Mouse (Mus musculus): Measurements from ENCODE around the gene Acacb. TPM values are rescaled to one million over a fixed set of nuclear protein-coding genes. Genes with fewer than 3 reads are reported as not detected.
A peak's percentile ranks its signal among the peaks of the same experiment; 100 is the strongest.

The Acacb gene
- polyA plus RNA-seq, 1 experiment from 2014 or later = 2.5 TPM

DNA sequence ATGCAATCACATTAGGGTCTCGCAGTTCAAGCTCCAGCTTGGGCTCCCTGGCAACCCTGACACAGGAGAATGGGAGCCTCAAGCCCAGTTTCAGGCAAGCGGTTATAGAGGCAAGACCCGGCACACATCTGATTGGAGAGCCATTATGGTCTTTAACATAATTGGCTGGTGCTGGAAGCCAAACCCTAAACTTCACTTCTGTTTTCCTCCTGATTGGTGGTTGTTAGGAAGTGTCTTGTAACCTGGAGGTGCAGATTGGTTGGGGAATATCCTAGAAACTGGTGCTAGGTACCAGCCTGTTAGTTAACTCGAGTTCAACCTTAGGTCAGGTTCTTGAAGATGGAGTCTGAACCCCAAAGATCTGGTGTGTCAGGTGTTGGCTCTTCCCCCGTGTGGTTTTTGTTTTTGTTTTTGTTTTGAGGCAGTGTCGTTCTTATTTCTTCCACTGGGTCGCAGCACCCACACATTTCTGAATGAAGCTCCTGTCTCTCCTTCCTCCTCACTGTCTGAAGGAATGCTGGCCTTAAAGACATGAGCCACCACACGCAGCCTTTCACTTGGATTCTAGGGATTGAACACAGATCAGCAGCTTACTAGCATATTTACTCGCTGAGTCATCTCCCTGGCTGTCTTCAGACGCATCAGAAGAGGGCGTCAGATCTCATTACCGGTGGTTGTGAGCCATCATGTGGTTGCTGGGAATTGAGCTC, 15.9 kb downstream of the Acacb start:
- Histone ChIP-seq H3K9ac (replicated peaks; ENCODE audit: low read depth, low read length) (no peak overlapping the region), H3K27me3 (ENCODE audit: control insufficient read depth, insufficient read depth, low read length) (no peaks in the 10 kb centered on the region), H3K36me3 (ENCODE audit: control insufficient read depth, insufficient read depth, low read length) (no peaks in the 10 kb centered on the region), H3K4me1 (ENCODE audit: control insufficient read depth, insufficient read depth, low read length) (no peaks in the 10 kb centered on the region), H3K4me2 (replicated peaks; ENCODE audit: low read depth, low read length) (no peak overlapping the region), H3K4me3 (ENCODE audit: low read depth, low read length) (no peak overlapping the region), H3K27ac (ENCODE audit: low read length) (no peak overlapping the region), H3K9me3 (ENCODE audit: control insufficient read depth, low read depth, low read length) (no peaks in the 10 kb centered on the region)
- ATAC-seq (ENCODE audit: insufficient number of reproducible peaks, insufficient read depth, low FRiP score, low read depth) = no peak
- 49% methylated on average over 12 of the region's 12 CpGs for WGBS

DNA sequence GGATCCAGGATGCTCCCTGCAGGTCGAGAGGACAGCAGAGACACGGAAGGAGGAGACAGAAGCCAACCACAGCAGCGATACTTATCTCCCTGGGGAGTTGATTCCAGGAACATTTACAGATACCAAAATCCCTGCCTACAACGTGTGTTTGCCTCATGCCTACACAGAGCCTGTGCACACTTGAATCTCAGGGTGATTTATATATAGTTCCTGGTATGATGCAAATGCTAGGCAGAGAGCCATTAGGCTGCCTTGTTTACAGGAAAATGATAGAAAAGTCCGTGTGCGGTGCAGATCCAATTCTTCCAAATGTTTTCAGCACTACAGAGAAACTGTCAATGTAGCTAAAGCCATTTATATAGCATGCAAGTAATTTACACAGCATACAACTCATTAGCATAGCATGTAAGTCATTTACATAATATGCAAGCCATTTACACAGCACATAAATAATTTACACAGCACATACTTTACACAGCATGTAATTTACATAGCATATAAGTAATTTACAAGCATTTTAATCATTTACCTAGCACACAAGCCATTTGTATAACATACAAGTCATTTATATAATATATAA, 16.9 kb downstream of the Acacb start:
- H3K27me3 ChIP-seq (ENCODE audit: control insufficient read depth, insufficient read depth, low read length) = no peaks in the 10 kb centered on the region
- no peaks in the 10 kb centered on the region for H3K9me3 ChIP-seq (ENCODE audit: control insufficient read depth, low read depth, low read length)
- H3K4me3 ChIP-seq (ENCODE audit: low read depth, low read length) = no peak overlapping the region
- H3K9ac ChIP-seq (replicated peaks; ENCODE audit: low read depth, low read length) = no peak overlapping the region
- H3K36me3 ChIP-seq (ENCODE audit: control insufficient read depth, insufficient read depth, low read length) = no peaks in the 10 kb centered on the region
- H3K27ac ChIP-seq (ENCODE audit: low read length) = no peak overlapping the region
- no peaks in the 10 kb centered on the region for H3K4me1 ChIP-seq (ENCODE audit: control insufficient read depth, insufficient read depth, low read length)
- no peak overlapping the region for H3K4me2 ChIP-seq (replicated peaks; ENCODE audit: low read depth, low read length)
- 60% methylated on average over 6 of the region's 6 CpGs for whole genome bisulfite sequencing
- no peak for ATAC-seq (ENCODE audit: insufficient number of reproducible peaks, insufficient read depth, low FRiP score, low read depth)

DNA sequence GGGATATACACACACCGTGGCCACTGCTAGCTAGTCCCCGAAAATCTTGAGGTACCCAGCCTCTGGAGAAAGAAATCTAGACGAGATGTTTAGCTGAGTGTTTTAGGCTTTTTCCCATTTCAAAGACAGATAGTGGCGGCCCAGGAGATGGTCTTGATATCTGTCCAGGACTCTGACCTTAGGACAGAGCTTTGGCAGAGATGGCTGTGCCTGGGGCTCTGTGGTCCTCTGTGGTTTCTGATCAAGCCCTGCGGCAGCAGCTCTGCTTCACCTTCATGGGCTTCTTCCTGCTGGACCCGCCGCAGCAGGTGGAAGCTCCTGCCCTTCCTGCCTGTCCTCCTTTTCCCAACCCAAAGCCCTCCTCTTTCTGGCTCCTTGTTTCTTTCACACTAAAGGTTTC, 24.0 kb downstream of the Acacb start:
- 81% methylated on average over 7 of the region's 7 CpGs for WGBS
- no peak overlapping the region for H3K27ac ChIP-seq (ENCODE audit: low read length)
- no peaks in the 10 kb centered on the region for H3K27me3 ChIP-seq (ENCODE audit: control insufficient read depth, insufficient read depth, low read length)
- H3K9me3 ChIP-seq (ENCODE audit: control insufficient read depth, low read depth, low read length) = no peaks in the 10 kb centered on the region
- H3K4me2 ChIP-seq (replicated peaks; ENCODE audit: low read depth, low read length) = no peak overlapping the region
- no peaks in the 10 kb centered on the region for H3K36me3 ChIP-seq (ENCODE audit: control insufficient read depth, insufficient read depth, low read length)
- no peak overlapping the region for H3K9ac ChIP-seq (replicated peaks; ENCODE audit: low read depth, low read length)
- no peak for ATAC-seq (ENCODE audit: insufficient number of reproducible peaks, insufficient read depth, low FRiP score, low read depth)
- H3K4me1 ChIP-seq (ENCODE audit: control insufficient read depth, insufficient read depth, low read length) = no peaks in the 10 kb centered on the region
- H3K4me3 ChIP-seq (ENCODE audit: low read depth, low read length) = no peak overlapping the region

DNA sequence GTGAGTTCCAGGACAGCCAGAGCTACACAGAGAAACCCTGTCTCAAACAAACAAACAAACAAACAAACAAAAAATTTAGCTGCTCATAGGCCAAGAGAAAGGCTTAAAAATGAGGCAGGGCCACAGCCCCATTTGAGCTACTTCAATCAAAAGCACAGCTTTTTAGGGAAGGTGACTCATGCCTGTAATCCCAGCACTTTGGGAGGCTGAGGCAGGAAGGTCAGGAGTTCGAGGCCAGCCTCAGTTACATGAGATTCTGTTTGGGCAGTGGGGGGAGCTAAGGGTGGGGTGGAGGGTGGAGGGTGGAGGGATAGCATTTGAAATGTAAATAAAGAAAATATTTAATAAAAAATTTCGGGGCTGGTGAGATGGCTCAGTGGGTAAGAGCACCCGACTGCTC, 26.6 kb downstream of the Acacb start:
- H3K4me3 ChIP-seq (ENCODE audit: low read depth, low read length) = no peak overlapping the region
- no peaks in the 10 kb centered on the region for H3K36me3 ChIP-seq (ENCODE audit: control insufficient read depth, insufficient read depth, low read length)
- no peak overlapping the region for H3K27ac ChIP-seq (ENCODE audit: low read length)
- H3K4me1 ChIP-seq (ENCODE audit: control insufficient read depth, insufficient read depth, low read length) = no peaks in the 10 kb centered on the region
- WGBS = 96% methylated on average over 3 of the region's 3 CpGs
- H3K27me3 ChIP-seq (ENCODE audit: control insufficient read depth, insufficient read depth, low read length) = no peaks in the 10 kb centered on the region
- no peak overlapping the region for H3K9ac ChIP-seq (replicated peaks; ENCODE audit: low read depth, low read length)
- no peak for ATAC-seq (ENCODE audit: insufficient number of reproducible peaks, insufficient read depth, low FRiP score, low read depth)
- no peak overlapping the region for H3K4me2 ChIP-seq (replicated peaks; ENCODE audit: low read depth, low read length)
- no peaks in the 10 kb centered on the region for H3K9me3 ChIP-seq (ENCODE audit: control insufficient read depth, low read depth, low read length)

DNA sequence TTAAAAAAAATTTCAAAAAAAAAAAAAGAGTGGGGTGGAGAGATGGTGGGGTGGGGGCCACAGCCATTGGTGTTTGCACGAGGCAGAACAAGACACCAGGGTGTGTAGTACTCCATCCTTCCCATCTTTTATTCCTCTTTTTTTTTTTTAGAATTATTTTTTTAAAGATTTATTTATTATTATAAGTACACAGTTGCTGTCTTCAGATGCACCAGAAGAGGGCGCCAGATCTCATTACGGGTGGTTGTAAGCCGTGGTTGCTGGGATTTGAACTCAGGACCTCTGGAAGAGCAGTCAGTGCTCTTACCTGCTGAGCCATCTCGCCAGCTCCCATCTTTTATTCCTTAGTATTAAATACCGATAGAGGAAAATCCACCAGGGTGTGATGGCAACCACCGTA, 27.1 kb downstream of the Acacb start:
- H3K4me2 ChIP-seq (replicated peaks; ENCODE audit: low read depth, low read length) = no peak overlapping the region
- no peaks in the 10 kb centered on the region for H3K4me1 ChIP-seq (ENCODE audit: control insufficient read depth, insufficient read depth, low read length)
- 70% methylated on average over 7 of the region's 7 CpGs for WGBS
- no peak for ATAC-seq (ENCODE audit: insufficient number of reproducible peaks, insufficient read depth, low FRiP score, low read depth)
- H3K4me3 ChIP-seq (ENCODE audit: low read depth, low read length) = no peak overlapping the region
- no peaks in the 10 kb centered on the region for H3K36me3 ChIP-seq (ENCODE audit: control insufficient read depth, insufficient read depth, low read length)
- H3K9ac ChIP-seq (replicated peaks; ENCODE audit: low read depth, low read length) = no peak overlapping the region
- no peaks in the 10 kb centered on the region for H3K9me3 ChIP-seq (ENCODE audit: control insufficient read depth, low read depth, low read length)
- no peaks in the 10 kb centered on the region for H3K27me3 ChIP-seq (ENCODE audit: control insufficient read depth, insufficient read depth, low read length)
- no peak overlapping the region for H3K27ac ChIP-seq (ENCODE audit: low read length)

DNA sequence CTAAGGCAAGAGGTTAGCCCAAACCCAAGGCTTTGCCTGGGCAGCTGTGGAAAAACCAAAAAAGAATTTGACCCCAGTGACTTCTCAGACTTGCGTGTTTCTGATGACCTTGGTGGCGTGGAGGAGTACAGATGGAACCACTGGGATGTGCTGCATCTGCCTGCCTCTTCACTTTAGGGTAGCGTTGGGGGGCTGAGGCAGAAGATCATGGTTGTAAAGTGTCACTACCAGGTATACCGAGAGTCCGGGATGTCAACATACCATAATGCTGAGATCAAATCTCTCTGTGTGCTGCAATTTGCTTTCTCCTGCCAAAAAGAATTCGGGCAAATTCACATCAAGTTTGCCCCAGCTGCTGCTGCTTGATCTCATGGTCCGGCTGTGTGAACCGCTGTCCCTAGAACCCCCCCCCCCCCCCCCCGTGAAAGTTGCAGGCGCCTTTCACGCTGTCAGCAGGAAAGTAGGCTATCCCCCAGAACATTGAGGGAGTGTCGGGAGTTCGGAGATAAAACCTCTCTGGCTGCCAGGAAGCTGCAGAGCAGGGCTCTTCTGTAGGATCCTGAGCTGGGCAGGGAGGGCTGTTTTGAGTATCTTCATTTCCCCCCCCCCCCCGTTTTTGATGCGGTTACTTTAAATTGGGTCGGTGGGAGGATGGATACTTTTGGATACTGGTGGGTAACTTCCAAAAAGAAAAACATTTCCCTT, 27.7 kb downstream of the Acacb start:
- Histone ChIP-seq H3K4me1 (ENCODE audit: control insufficient read depth, insufficient read depth, low read length) (no peaks in the 10 kb centered on the region), H3K27me3 (ENCODE audit: control insufficient read depth, insufficient read depth, low read length) (no peaks in the 10 kb centered on the region), H3K27ac (ENCODE audit: low read length) (no peak overlapping the region), H3K36me3 (ENCODE audit: control insufficient read depth, insufficient read depth, low read length) (no peaks in the 10 kb centered on the region), H3K4me2 (replicated peaks; ENCODE audit: low read depth, low read length) (0 out of 2 replicates have a peak overlapping the region, but pooled peaks have one; percentile 4), H3K9me3 (ENCODE audit: control insufficient read depth, low read depth, low read length) (no peaks in the 10 kb centered on the region), H3K4me3 (ENCODE audit: low read depth, low read length) (no peak overlapping the region), H3K9ac (replicated peaks; ENCODE audit: low read depth, low read length) (no peak overlapping the region)
- ATAC-seq (ENCODE audit: insufficient number of reproducible peaks, insufficient read depth, low FRiP score, low read depth) = no peak
- WGBS = 21% methylated on average over 16 of the region's 16 CpGs

DNA sequence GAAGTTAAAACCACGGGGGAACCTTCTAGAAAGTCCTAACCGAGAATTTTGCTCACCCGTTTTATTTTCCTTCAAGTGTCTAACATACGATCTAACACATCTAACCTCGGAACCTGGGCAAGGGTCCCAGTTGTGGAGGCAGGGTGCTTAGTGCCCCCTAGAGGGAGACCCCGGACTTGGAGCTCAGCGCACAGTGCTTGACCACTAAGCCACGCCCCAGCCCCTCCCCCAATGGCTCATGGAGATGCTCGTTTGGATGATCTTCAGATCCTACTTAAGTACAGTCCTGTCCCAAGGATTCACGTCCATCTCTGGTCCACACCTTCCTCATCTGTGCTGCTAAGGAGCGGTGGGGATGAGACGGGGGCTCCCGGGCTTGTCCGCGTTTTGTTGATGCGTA, 28.3 kb downstream of the Acacb start:
- no peak overlapping the region for H3K27ac ChIP-seq (ENCODE audit: low read length)
- H3K4me1 ChIP-seq (ENCODE audit: control insufficient read depth, insufficient read depth, low read length) = no peaks in the 10 kb centered on the region
- no peaks in the 10 kb centered on the region for H3K9me3 ChIP-seq (ENCODE audit: control insufficient read depth, low read depth, low read length)
- no peak overlapping the region for H3K4me3 ChIP-seq (ENCODE audit: low read depth, low read length)
- ATAC-seq (ENCODE audit: insufficient number of reproducible peaks, insufficient read depth, low FRiP score, low read depth) = no peak
- H3K36me3 ChIP-seq (ENCODE audit: control insufficient read depth, insufficient read depth, low read length) = no peaks in the 10 kb centered on the region
- no peak overlapping the region for H3K9ac ChIP-seq (replicated peaks; ENCODE audit: low read depth, low read length)
- 16% methylated on average over 16 of the region's 16 CpGs for WGBS
- no peaks in the 10 kb centered on the region for H3K27me3 ChIP-seq (ENCODE audit: control insufficient read depth, insufficient read depth, low read length)
- H3K4me2 ChIP-seq (replicated peaks; ENCODE audit: low read depth, low read length) = no peak overlapping the region

DNA sequence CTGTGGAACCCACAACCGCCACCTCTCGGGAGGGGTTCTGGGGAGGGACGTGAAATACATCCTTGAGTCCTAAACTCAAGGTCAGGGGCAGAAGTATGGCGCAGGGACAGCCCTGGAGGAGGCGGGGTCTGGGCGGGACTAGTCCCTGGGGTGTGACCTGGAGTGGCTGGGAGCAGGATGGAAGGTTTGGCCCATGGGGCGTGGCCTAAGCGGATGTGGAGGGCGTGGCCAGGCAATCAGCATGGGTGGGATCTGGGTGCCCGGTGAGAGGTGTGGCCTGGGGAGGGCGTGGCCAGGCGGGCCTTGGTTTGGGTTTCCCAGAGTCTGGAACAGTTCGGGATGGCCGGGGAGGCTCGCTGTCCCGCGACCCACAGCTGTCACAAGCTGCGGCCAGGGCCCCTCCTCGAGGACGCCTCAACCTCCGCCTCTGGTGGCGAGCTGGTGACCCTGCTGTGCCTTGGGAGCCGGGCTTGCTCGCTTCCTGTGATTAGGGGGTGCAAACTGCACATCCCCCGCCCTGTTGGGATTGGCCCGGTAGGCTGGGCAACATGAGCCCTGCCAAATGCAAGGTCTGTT, 29.3 kb downstream of the Acacb start:
- Histone ChIP-seq H3K9ac (replicated peaks; ENCODE audit: low read depth, low read length) (peak overlapping the region; percentile 46), H3K9me3 (ENCODE audit: control insufficient read depth, low read depth, low read length) (no peaks in the 10 kb centered on the region), H3K4me1 (ENCODE audit: control insufficient read depth, insufficient read depth, low read length) (no peaks in the 10 kb centered on the region), H3K4me2 (replicated peaks; ENCODE audit: low read depth, low read length) (peak overlapping the region; percentile 80), H3K27me3 (ENCODE audit: control insufficient read depth, insufficient read depth, low read length) (no peaks in the 10 kb centered on the region), H3K27ac (ENCODE audit: low read length) (peak overlapping the region; percentile 27; the same call in 1 of the 2 replicates), H3K36me3 (ENCODE audit: control insufficient read depth, insufficient read depth, low read length) (no peaks in the 10 kb centered on the region), H3K4me3 (ENCODE audit: low read depth, low read length) (peak overlapping the region; percentile 44)
- WGBS = under 1% methylated on average over 26 of the region's 26 CpGs
- peak; percentile 97 for ATAC-seq (ENCODE audit: insufficient number of reproducible peaks, insufficient read depth, low FRiP score, low read depth)
